Mouse (Mus musculus) embryonic facial prominence, embryonic 14.5 days (tissue): ENCODE measurements around the gene Cacna2d2. TPM values are rescaled to one million over a fixed set of nuclear protein-coding genes. Genes with fewer than 3 reads are reported as not detected.

ENCODE experiments used
- ATAC-seq: fragments of 200-750 bp; cut with Nextera tagmentation; 2 replicates; pipeline ENCODE4 v1.8.0; 2017; ENCODE audit warnings: low read depth, moderate number of reproducible peaks, moderate TSS enrichment
- DNase-seq: peaks from one replicate; pipeline ENCODE4 v3.0.0-alpha.2; 2015; ENCODE audit warnings: low spot score
- H3K27ac ChIP-seq: fragments of 300-500 bp; sonication (generic); replicated peaks from 2 replicates; pipeline ENCODE4 v1.5.1; 2014; ENCODE audit warnings: low read depth, mild to moderate bottlenecking, low read length, moderate library complexity
- H3K27me3 ChIP-seq: fragments of 300-500 bp; sonication (generic); replicated peaks from 2 replicates; pipeline ENCODE4 v1.6.1; 2014; ENCODE audit warnings: low read length; ENCODE audit not compliant: control insufficient read depth, insufficient read depth
- H3K36me3 ChIP-seq: fragments of 300-500 bp; sonication (generic); 2 replicates; pipeline ENCODE4 v1.6.1; 2014; ENCODE audit warnings: low read length, mixed read lengths; ENCODE audit not compliant: control insufficient read depth, insufficient read depth
- H3K4me1 ChIP-seq: fragments of 300-500 bp; sonication (generic); 2 replicates; pipeline ENCODE4 v1.6.1; 2014; ENCODE audit warnings: antibody characterized with exemption, low read length; ENCODE audit not compliant: control insufficient read depth, insufficient read depth
- H3K4me2 ChIP-seq: fragments of 300-500 bp; sonication (generic); 2 replicates; pipeline ENCODE4 v1.6.1; 2014; ENCODE audit warnings: low read depth, mild to moderate bottlenecking, low read length, moderate library complexity, mixed read lengths
- H3K4me3 ChIP-seq: fragments of 300-500 bp; sonication (generic); 2 replicates; pipeline ENCODE4 v1.5.1; 2014; ENCODE audit warnings: low read depth, mild to moderate bottlenecking, low read length
- H3K9ac ChIP-seq: fragments of 300-500 bp; sonication (generic); 2 replicates; pipeline ENCODE4 v1.6.1; 2014; ENCODE audit warnings: low read depth, mild to moderate bottlenecking, low read length, moderate library complexity, mixed read lengths
- H3K9me3 ChIP-seq: fragments of 300-500 bp; sonication (generic); 2 replicates; pipeline ENCODE4 v1.6.1; 2016; ENCODE audit warnings: low read length; ENCODE audit not compliant: control insufficient read depth
- WGBS: fragments of 180-500 bp; shearing (Covaris S2); extraction: QIAGEN DNeasy Blood & Tissue Kit; methylation state at CpG from one replicate; pipeline ENCODE4 v1.1.7; 2014; 5-methylcytosine and 5-hydroxymethylcytosine counted together
- polyA plus RNA-seq: library from polyadenylated mRNA; unstranded; fragments of >200 nt; fragmentation: Nextera tagmentation; extraction: Ambion mirVana; gene quantifications from 2 replicates; pipeline ENCODE4 v1.2.1, GENCODE M21; 2014

Gene Cacna2d2
- polyA plus RNA-seq, 1 experiment from 2014 or later = 0.93 TPM

DNA sequence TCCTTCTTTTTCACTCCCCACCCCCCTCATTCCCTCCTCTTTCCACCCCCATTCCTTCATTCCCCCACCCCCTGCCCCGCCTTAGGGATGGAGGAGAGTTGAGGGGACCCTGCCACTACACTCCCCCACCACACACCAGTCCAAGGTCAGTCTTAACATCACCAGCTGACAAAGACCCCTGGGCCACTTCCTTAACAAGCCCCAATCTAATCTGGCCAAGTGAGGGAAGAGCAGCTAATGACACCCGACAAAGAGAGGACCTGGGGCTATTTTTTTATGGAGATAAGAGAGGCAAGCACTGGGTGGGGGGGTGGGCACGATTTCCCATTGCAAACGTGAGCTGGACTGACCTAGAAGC is 29.3 kb upstream of the Cacna2d2 start:
- no peak overlapping the region for H3K4me2 ChIP-seq
- no peaks in the 10 kb centered on the region for H3K4me1 ChIP-seq
- no peak overlapping the region for H3K27ac ChIP-seq
- H3K27me3 ChIP-seq = peaks cover 7% of the 10 kb centered on the region
- no peaks in the 10 kb centered on the region for H3K9me3 ChIP-seq
- 10% methylated on average over 4 of the region's 4 CpGs for WGBS
- ATAC-seq (no peak), DNase-seq (no peak)
- H3K4me3 ChIP-seq = no peak overlapping the region
- H3K36me3 ChIP-seq = no peaks in the 10 kb centered on the region
- no peak overlapping the region for H3K9ac ChIP-seq

DNA sequence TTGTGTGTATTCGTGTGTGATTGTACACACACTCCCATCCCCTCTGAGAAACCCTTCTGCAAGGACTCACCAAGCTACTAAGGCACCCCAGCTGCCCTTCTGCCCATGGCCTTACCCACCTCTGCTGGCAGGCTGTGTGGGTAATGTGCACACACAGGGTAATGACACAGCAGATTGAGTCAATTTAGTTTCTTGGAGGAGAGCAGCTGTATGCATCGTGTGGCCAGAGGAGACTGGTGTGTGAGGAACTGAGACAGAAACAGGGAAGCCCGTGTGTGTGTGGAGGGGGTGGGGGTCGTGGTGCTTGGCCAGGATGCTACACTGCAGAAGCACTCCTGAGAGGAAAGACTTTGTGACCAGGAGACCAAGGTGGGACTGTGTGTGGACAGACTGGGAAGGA is 27.0 kb upstream of the Cacna2d2 start:
- Histone ChIP-seq H3K4me2 (no peak overlapping the region), H3K27me3 (peaks cover 26% of the 10 kb centered on the region), H3K4me1 (no peaks in the 10 kb centered on the region), H3K9me3 (no peaks in the 10 kb centered on the region), H3K9ac (no peak overlapping the region), H3K36me3 (no peaks in the 10 kb centered on the region), H3K27ac (no peak overlapping the region), H3K4me3 (no peak overlapping the region)
- 47% methylated on average over 4 of the region's 4 CpGs for WGBS
- no peak for ATAC-seq
- DNase-seq = no peak

GRCm38 (mm10) chr9:107374623-107375022 is 24.8 kb upstream of the Cacna2d2 start:
- H3K9me3 ChIP-seq = no peaks in the 10 kb centered on the region
- DNase-seq (no peak), ATAC-seq (no peak)
- no peaks in the 10 kb centered on the region for H3K4me1 ChIP-seq
- H3K36me3 ChIP-seq = no peaks in the 10 kb centered on the region
- no peak overlapping the region for H3K4me2 ChIP-seq
- H3K9ac ChIP-seq = no peak overlapping the region
- no peak overlapping the region for H3K27ac ChIP-seq
- no peak overlapping the region for H3K4me3 ChIP-seq
- 5% methylated on average over 8 of the region's 8 CpGs for WGBS
- H3K27me3 ChIP-seq = peaks cover 48% of the 10 kb centered on the region

- Histone ChIP-seq H3K27me3 (peaks cover 56% of the 10 kb centered on the region), H3K9me3 (no peaks in the 10 kb centered on the region), H3K9ac (no peak overlapping the region), H3K36me3 (no peaks in the 10 kb centered on the region), H3K27ac (no peak overlapping the region), H3K4me3 (no peak overlapping the region), H3K4me2 (no peak overlapping the region), H3K4me1 (no peaks in the 10 kb centered on the region)
- ATAC-seq = no peak
- 21% methylated on average over 5 of the region's 5 CpGs for WGBS
- DNase-seq = no peak
Measured at GRCm38 (mm10) chr9:107375451-107375850, 24.0 kb upstream of the Cacna2d2 start.

- Histone ChIP-seq H3K4me3 (peak overlapping the region; percentile 41), H3K36me3 (no peaks in the 10 kb centered on the region), H3K4me1 (no peaks in the 10 kb centered on the region), H3K9me3 (no peaks in the 10 kb centered on the region), H3K9ac (no peak overlapping the region), H3K27ac (no peak overlapping the region), H3K27me3 (peaks cover 81% of the 10 kb centered on the region), H3K4me2 (peak overlapping the region; percentile 70)
- DNase-seq (peak; percentile 28), ATAC-seq (peak; percentile 57; the same call in 1 of the 2 replicates)
- WGBS = 0% methylated on average over 34 of the region's 35 CpGs
Measured at GRCm38 (mm10) chr9:107377961-107378512, 21.4 kb upstream of the Cacna2d2 start.

- H3K9me3 ChIP-seq = no peaks in the 10 kb centered on the region
- H3K4me2 ChIP-seq = no peak overlapping the region
- H3K4me1 ChIP-seq = no peaks in the 10 kb centered on the region
- no peak overlapping the region for H3K9ac ChIP-seq
- no peak overlapping the region for H3K4me3 ChIP-seq
- DNase-seq (peak; percentile 60), ATAC-seq (no peak)
- 11% methylated on average over 8 of the region's 8 CpGs for WGBS
- H3K27me3 ChIP-seq = peaks cover 82% of the 10 kb centered on the region
- no peaks in the 10 kb centered on the region for H3K36me3 ChIP-seq
- no peak overlapping the region for H3K27ac ChIP-seq
Measured at GRCm38 (mm10) chr9:107381723-107382122, 17.7 kb upstream of the Cacna2d2 start.

DNA sequence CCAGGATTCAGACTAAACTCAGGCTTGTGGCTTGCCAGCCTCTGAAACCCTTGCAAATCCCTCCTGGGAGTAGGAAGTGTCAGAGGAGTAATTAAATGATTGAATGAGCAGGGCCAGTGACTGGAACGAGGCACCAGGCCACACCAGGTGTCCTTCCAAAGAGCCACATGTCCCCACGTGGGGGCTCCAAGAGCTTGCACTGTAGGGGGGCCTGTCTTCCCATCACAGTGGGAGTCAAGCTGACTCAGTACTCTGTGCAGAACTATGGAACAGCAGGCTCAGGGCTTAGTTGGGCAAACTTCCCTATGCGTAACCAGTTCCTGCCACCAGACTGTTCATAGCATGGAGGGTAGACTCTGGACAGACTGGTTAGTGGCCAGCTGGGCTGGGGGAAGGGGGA is 15.0 kb upstream of the Cacna2d2 start:
- DNase-seq (no peak), ATAC-seq (no peak)
- no peaks in the 10 kb centered on the region for H3K36me3 ChIP-seq
- no peak overlapping the region for H3K4me2 ChIP-seq
- no peaks in the 10 kb centered on the region for H3K4me1 ChIP-seq
- no peak overlapping the region for H3K9ac ChIP-seq
- peaks cover 56% of the 10 kb centered on the region for H3K27me3 ChIP-seq
- no peak overlapping the region for H3K27ac ChIP-seq
- no peaks in the 10 kb centered on the region for H3K9me3 ChIP-seq
- WGBS = 29% methylated on average over 3 of the region's 3 CpGs
- H3K4me3 ChIP-seq = no peak overlapping the region

- no peak overlapping the region for H3K27ac ChIP-seq
- DNase-seq (no peak), ATAC-seq (no peak)
- WGBS = 54% methylated on average over 3 of the region's 3 CpGs
- H3K9me3 ChIP-seq = no peaks in the 10 kb centered on the region
- no peak overlapping the region for H3K4me2 ChIP-seq
- no peak overlapping the region for H3K9ac ChIP-seq
- peaks cover 34% of the 10 kb centered on the region for H3K27me3 ChIP-seq
- no peaks in the 10 kb centered on the region for H3K36me3 ChIP-seq
- H3K4me3 ChIP-seq = no peak overlapping the region
- no peaks in the 10 kb centered on the region for H3K4me1 ChIP-seq
Measured at GRCm38 (mm10) chr9:107386722-107387121, 12.7 kb upstream of the Cacna2d2 start.

GRCm38 (mm10) chr9:107387708-107388107 is 11.7 kb upstream of the Cacna2d2 start:
- Histone ChIP-seq H3K4me1 (no peaks in the 10 kb centered on the region), H3K4me3 (no peak overlapping the region), H3K9me3 (no peaks in the 10 kb centered on the region), H3K27me3 (peaks cover 24% of the 10 kb centered on the region), H3K27ac (no peak overlapping the region), H3K36me3 (no peaks in the 10 kb centered on the region), H3K9ac (no peak overlapping the region), H3K4me2 (no peak overlapping the region)
- WGBS = 77% methylated on average over 3 of the region's 3 CpGs
- DNase-seq (no peak), ATAC-seq (no peak)
